Mouse (Mus musculus) liver, embryonic 16.5 days (tissue): Measurements from ENCODE around the gene Wdr48. TPM values are rescaled to one million over a fixed set of nuclear protein-coding genes. Genes with fewer than 3 reads are reported as not detected.

Source experiments
- ATAC-seq: fragments of 200-750 bp; cut with Nextera tagmentation; 2 replicates; pipeline ENCODE4 v1.8.0; 2017; ENCODE audit warnings: low read depth, mild to moderate bottlenecking, moderate number of reproducible peaks, moderate library complexity
- H3K27ac ChIP-seq: fragments of 300-500 bp; sonication (generic); 2 replicates; pipeline ENCODE4 v1.5.1; 2014; ENCODE audit warnings: mild to moderate bottlenecking, low read length
- H3K27me3 ChIP-seq: fragments of 300-500 bp; sonication (generic); 2 replicates; pipeline ENCODE4 v1.6.1; 2014; ENCODE audit warnings: low read depth, low read length, mixed read lengths; ENCODE audit not compliant: control insufficient read depth, insufficient read depth
- H3K36me3 ChIP-seq: fragments of 300-500 bp; sonication (generic); 2 replicates; pipeline ENCODE4 v1.6.1; 2014; ENCODE audit warnings: mild to moderate bottlenecking; ENCODE audit not compliant: control insufficient read depth, insufficient read depth
- H3K4me1 ChIP-seq: fragments of 300-500 bp; sonication (generic); 2 replicates; pipeline ENCODE4 v1.6.1; 2014; ENCODE audit warnings: low read depth, low read length, mixed read lengths; ENCODE audit not compliant: control insufficient read depth
- H3K4me2 ChIP-seq: fragments of 300-500 bp; sonication (generic); 2 replicates; pipeline ENCODE4 v1.6.1; 2014; ENCODE audit warnings: low read depth, low read length, mixed read lengths
- H3K4me3 ChIP-seq: fragments of 300-500 bp; sonication (generic); 2 replicates; pipeline ENCODE4 v1.5.1; 2014; ENCODE audit warnings: low read depth, mild to moderate bottlenecking, low read length
- H3K9ac ChIP-seq: fragments of 300-500 bp; sonication (generic); 2 replicates; pipeline ENCODE4 v1.6.1; 2014; ENCODE audit warnings: low read depth, low read length
- H3K9me3 ChIP-seq: fragments of 300-500 bp; sonication (generic); replicated peaks from 2 replicates; pipeline ENCODE4 v1.6.1; 2016; ENCODE audit warnings: low read length; ENCODE audit not compliant: control insufficient read depth
- WGBS: fragments of 180-500 bp; shearing (Covaris S2); extraction: QIAGEN DNeasy Blood & Tissue Kit; methylation state at CpG from one replicate; pipeline ENCODE4 v1.1.7; 2014; ENCODE audit not compliant: insufficient replicate concordance; 5-methylcytosine and 5-hydroxymethylcytosine counted together
- polyA plus RNA-seq: library from polyadenylated mRNA; unstranded; fragments of >200 nt; fragmentation: Nextera tagmentation; extraction: Ambion mirVana; gene quantifications from 2 replicates; pipeline ENCODE4 v1.2.1, GENCODE M21; 2015

The Wdr48 gene
- polyA plus RNA-seq, 1 experiment from 2014 or later = 19.4 TPM

DNA sequence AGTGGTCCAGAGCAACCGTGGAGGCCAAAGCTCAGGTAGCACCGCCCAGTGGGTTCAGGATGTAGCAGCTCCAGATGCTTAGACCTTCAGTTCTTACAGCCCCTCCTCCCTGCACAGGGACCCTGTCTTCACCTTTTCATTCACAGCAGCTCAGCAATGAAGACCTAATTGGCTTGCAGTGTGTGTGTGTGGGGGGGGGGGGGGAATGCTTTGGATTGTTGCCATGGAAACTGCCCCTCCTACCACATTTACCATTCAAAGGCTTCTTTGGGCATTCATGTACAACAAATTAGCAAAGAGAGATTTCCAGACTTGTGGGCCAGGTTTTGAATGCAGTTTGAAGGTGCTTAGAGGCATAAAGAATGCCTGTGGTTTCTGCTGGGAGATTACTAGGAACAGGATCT lies 5.8 kb upstream of the Wdr48 start:
- H3K27ac ChIP-seq = no peak overlapping the region
- no peak overlapping the region for H3K4me3 ChIP-seq
- no peak overlapping the region for H3K4me2 ChIP-seq
- no peak for ATAC-seq
- no peaks in the 10 kb centered on the region for H3K27me3 ChIP-seq
- H3K36me3 ChIP-seq = no peaks in the 10 kb centered on the region
- H3K9ac ChIP-seq = no peak overlapping the region
- WGBS = 64% methylated on average over 2 of the region's 2 CpGs
- no peaks in the 10 kb centered on the region; the same call in 1 of the 2 replicates for H3K9me3 ChIP-seq
- no peaks in the 10 kb centered on the region for H3K4me1 ChIP-seq

DNA sequence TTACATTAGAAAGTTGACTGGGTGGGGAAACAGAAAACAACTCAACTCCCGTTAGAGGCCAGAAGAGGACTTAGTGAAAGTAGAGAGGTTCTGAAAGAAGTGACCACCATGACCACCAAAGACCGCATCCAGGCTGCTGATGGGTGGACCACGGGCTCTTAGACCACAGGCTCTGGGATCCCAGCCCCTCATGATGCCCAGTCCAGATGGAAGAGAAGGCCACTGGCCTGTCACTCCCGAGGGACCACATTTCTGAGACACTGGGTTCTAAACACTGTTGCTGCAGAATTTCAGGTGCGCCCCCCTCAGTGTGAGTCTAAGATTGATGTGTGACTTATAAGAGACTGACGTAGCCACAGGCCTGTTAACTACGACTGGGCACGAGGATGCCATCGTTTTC lies 5.2 kb upstream of the Wdr48 start:
- no peaks in the 10 kb centered on the region for H3K27me3 ChIP-seq
- H3K9ac ChIP-seq = no peak overlapping the region
- no peak for ATAC-seq
- H3K4me2 ChIP-seq = no peak overlapping the region
- no peak overlapping the region for H3K4me3 ChIP-seq
- H3K27ac ChIP-seq = no peak overlapping the region
- peaks cover 6% of the 10 kb centered on the region for H3K4me1 ChIP-seq
- 71% methylated on average over 9 of the region's 9 CpGs for WGBS
- no peaks in the 10 kb centered on the region; the same call in 1 of the 2 replicates for H3K9me3 ChIP-seq
- no peaks in the 10 kb centered on the region for H3K36me3 ChIP-seq

DNA sequence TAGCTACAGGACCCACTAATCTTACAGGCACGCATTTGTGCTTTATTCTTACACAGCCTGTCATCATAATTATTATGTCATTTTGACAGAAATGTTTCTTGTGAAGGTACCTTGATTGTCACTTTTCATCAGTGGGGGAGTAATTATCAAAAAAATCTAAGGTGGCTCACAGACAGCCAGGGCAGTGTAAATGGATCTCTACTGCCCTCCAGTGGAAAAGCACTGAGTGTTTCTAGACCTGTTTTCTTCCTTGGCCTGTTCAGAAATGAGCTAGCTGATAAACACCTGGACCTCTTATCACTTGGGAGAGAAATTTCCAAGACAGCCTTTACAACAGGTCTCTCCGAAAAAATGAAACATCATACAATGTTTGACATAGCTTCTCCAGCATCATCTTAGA lies 4.0 kb upstream of the Wdr48 start:
- Histone ChIP-seq H3K4me3 (no peak overlapping the region), H3K4me1 (peaks cover 11% of the 10 kb centered on the region), H3K9me3 (no peaks in the 10 kb centered on the region; the same call in 1 of the 2 replicates), H3K27ac (no peak overlapping the region), H3K36me3 (no peaks in the 10 kb centered on the region), H3K9ac (no peak overlapping the region), H3K4me2 (no peak overlapping the region), H3K27me3 (no peaks in the 10 kb centered on the region)
- WGBS = 41% methylated on average over 2 of the region's 2 CpGs
- ATAC-seq = no peak

DNA sequence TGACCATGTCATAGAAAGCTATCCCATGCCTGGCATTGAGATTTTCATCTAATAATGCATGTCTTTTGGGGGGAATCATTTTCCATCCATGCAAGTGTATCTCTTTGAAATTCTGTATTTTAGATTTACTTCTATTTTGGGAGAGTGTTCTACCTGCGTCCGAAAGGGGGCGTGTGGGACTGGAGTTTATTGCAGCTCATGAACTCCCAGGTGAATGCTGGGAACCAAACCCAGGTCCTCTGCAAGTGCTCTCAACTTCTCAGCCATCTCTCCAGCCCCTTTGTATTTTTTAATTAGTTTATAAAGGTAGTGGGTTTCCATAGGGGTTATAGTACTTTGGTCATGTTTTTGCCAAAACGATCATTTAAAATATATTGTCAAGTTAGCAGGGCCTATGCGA lies 797 bp upstream of the Wdr48 start:
- no peak overlapping the region for H3K27ac ChIP-seq
- peak overlapping the region; percentile 81; the same call in 1 of the 2 replicates for H3K4me2 ChIP-seq
- peaks cover 22% of the 10 kb centered on the region for H3K4me1 ChIP-seq
- no peak overlapping the region; the same call in 1 of the 2 replicates for H3K9ac ChIP-seq
- H3K9me3 ChIP-seq = no peaks in the 10 kb centered on the region; the same call in 1 of the 2 replicates
- ATAC-seq = no peak
- no peaks in the 10 kb centered on the region for H3K27me3 ChIP-seq
- no peak overlapping the region for H3K4me3 ChIP-seq
- 86% methylated on average over 5 of the region's 5 CpGs for WGBS
- no peaks in the 10 kb centered on the region for H3K36me3 ChIP-seq

DNA sequence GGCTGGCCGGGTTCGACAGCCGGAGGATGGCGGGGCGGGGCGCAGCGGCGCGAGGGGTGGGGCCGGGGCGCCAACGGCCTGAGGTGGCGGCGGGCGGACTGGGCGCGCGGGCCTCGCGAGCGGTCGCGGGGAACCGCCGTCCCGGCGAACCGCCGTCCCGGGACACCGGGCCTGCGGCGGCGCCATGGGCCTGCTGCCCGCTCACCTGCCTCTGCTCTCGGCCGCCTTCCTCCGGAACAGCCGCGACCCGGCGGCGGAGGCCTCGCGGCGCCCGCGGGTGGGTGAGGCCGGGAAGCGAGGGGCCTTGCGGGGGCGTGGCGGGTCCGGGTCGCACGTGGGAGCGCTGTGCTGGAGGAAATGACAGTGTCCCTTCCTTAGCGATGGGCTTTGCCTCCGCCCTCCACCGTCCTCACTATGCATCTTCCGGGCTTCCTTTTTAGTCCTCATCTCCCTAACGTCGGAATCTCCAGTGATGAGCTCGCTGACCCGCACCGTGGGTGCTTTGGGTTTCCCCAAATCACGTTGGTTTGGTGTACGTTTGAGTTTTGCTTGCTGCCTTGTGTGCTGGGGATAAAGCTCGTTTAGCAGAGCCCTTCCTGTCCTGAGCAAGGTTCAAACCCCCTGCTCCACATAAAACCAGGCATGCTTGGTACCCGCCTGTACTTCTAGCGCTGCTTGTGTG lies 503 bp downstream of the Wdr48 start:
- WGBS = under 1% methylated on average over 61 of the region's 71 CpGs
- Histone ChIP-seq H3K27ac (peak overlapping the region; percentile 86), H3K4me3 (peak overlapping the region; percentile 95), H3K9me3 (no peaks in the 10 kb centered on the region; the same call in 1 of the 2 replicates), H3K9ac (peak overlapping the region; percentile 86), H3K4me2 (peak overlapping the region; percentile 94), H3K4me1 (peaks cover 22% of the 10 kb centered on the region), H3K36me3 (no peaks in the 10 kb centered on the region), H3K27me3 (no peaks in the 10 kb centered on the region)
- ATAC-seq = peak; percentile 82

DNA sequence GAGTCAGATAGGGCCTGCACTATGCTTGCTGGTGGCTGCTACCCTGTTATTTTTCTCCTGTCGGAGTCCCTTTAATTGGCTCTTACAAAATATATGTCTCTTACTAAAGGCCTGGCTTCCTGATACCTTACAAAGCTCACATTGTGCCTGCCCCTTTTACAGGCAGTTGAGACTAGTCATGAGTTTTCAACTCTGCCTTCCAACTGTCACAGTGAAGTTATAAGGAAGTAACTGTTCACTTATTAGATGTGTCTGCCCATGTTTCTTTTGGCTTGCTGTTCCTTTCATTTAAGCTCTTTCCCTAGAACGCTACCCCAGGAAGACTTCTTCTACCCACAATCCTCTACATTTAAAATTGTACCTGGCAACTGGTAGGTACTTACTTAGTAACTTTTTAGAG lies 4.8 kb downstream of the Wdr48 start:
- ATAC-seq = no peak
- H3K4me1 ChIP-seq = peaks cover 16% of the 10 kb centered on the region
- H3K27ac ChIP-seq = no peak overlapping the region
- no peaks in the 10 kb centered on the region for H3K27me3 ChIP-seq
- no peak overlapping the region for H3K4me3 ChIP-seq
- no peak overlapping the region for H3K9ac ChIP-seq
- no peaks in the 10 kb centered on the region for H3K36me3 ChIP-seq
- no peak overlapping the region for H3K4me2 ChIP-seq
- no peaks in the 10 kb centered on the region for H3K9me3 ChIP-seq
- 75% methylated on average over 2 of the region's 2 CpGs for WGBS

DNA sequence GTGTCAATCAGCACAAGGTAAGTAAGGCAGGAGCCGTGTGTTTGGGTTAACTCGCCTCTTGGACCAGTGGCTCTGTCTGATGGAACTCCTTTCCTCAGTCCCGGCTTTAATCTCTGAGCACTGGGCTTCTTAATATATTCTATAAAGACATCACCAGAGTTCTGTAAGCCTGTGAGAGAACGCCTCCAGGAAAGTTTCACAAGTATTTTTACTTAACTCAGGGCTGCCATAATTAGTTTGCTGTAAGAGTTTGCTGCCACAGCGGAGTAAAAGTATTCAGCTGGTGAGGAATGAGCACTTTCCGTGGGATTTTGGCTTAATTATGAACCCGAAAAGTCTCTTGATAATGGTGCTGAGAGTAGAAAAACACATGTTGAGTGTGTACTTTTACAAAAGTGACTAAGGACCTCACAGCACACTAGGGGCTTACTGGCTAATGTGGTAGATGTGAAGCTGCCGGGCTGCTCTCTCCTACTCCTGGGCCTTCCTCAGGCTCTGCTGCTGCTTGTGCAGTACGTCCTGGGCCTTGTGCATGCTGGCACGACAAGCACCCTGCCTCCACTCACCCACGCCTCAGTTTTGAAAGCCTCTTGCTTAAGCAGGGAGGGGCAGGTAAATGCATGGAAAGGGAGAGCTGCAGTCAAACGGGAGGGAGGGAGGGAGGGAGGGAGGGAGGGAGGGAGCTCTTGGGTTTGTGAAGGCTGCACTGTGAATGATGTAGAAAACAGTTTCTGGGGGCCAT lies 7.9 kb downstream of the Wdr48 start:
- no peak for ATAC-seq
- no peak overlapping the region for H3K4me3 ChIP-seq
- H3K4me2 ChIP-seq = no peak overlapping the region
- no peaks in the 10 kb centered on the region for H3K4me1 ChIP-seq
- no peak overlapping the region for H3K27ac ChIP-seq
- no peaks in the 10 kb centered on the region for H3K27me3 ChIP-seq
- no peaks in the 10 kb centered on the region for H3K9me3 ChIP-seq
- WGBS = 68% methylated on average over 12 of the region's 12 CpGs
- H3K36me3 ChIP-seq = peaks cover 16% of the 10 kb centered on the region
- no peak overlapping the region for H3K9ac ChIP-seq

DNA sequence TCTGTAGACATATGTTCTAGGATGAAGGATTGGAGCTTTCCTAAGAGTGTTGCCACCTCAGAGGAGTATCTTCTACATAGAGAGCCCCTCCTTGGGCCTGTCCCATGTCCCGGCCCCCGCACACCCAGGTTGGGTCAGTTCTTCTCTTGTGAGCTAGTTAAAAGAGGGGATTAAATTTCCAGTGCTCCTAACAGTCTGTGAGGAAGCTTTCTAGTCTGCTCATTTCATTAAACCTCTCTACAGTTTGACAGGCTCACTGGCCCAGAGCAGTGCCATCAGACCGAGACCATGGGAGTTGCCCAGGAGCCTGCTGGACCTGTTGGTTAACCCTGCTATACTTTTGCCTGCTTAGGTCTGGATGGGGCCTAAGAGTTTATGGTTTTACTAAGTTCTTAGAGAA lies 14.0 kb downstream of the Wdr48 start:
- 89% methylated on average over 3 of the region's 3 CpGs for WGBS
- H3K4me1 ChIP-seq = no peaks in the 10 kb centered on the region
- peaks cover 56% of the 10 kb centered on the region for H3K36me3 ChIP-seq
- ATAC-seq = no peak
- no peak overlapping the region for H3K27ac ChIP-seq
- H3K9ac ChIP-seq = no peak overlapping the region
- H3K4me3 ChIP-seq = no peak overlapping the region
- no peaks in the 10 kb centered on the region for H3K9me3 ChIP-seq
- H3K4me2 ChIP-seq = no peak overlapping the region
- H3K27me3 ChIP-seq = no peaks in the 10 kb centered on the region

DNA sequence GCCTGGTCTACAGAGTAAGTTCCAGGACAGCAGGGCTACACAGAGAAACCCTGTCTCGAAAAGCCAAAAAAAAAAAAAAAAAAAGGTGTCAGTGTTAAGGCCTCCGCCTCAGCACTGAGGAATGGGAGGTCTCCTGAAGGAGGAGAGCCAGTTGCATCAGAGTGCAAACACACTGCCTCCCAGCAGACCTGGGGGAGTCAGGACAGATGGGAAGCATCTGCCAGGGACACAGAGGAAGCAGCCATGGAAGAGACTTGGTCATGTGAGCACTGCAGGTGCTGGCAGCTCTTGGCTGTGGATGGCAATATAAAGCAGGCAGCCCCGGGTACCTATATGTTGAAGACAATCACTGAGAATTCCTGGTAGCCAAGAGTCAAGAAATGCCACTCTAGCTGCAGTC lies 15.3 kb downstream of the Wdr48 start:
- Histone ChIP-seq H3K27me3 (no peaks in the 10 kb centered on the region), H3K4me2 (no peak overlapping the region), H3K9me3 (no peaks in the 10 kb centered on the region), H3K4me3 (no peak overlapping the region), H3K4me1 (no peaks in the 10 kb centered on the region), H3K27ac (no peak overlapping the region), H3K36me3 (peaks cover 66% of the 10 kb centered on the region), H3K9ac (no peak overlapping the region)
- WGBS = 91% methylated on average over 3 of the region's 3 CpGs
- ATAC-seq = no peak
